Mouse (Mus musculus) myocyte (in vitro differentiated cells): ENCODE measurements around the gene Camk2d.

ENCODE experiments used
- MAX ChIP-seq: IDR thresholded peaks from one replicate; pipeline ENCODE4 v1.6.1; 2011; ENCODE audit warnings: low read depth, mild to moderate bottlenecking, control low read depth
- POLR2A ChIP-seq: IDR thresholded peaks from one replicate; pipeline ENCODE4 v1.6.1; 2011; ENCODE audit warnings: low read depth, mild to moderate bottlenecking, control low read depth, moderate library complexity; ENCODE audit not compliant: insufficient read length
- POLR2AphosphoS2 ChIP-seq: IDR thresholded peaks from one replicate; pipeline ENCODE4 v1.6.1; 2011; ENCODE audit warnings: low read depth, control low read depth; ENCODE audit not compliant: insufficient read length
- REST ChIP-seq: IDR thresholded peaks from one replicate; pipeline ENCODE4 v1.6.1; 2011; ENCODE audit warnings: mild to moderate bottlenecking, control low read depth, moderate library complexity; ENCODE audit not compliant: insufficient read depth, insufficient read length
- SRF ChIP-seq: IDR thresholded peaks from one replicate; pipeline ENCODE4 v1.6.1; 2011; ENCODE audit warnings: low read depth; ENCODE audit not compliant: control insufficient read depth, insufficient read length

GRCm38 (mm10) chr3:126615306-126615705 is 19.2 kb downstream of the Camk2d start:
- no peak for TF ChIP-seq REST
- TF ChIP-seq POLR2A = no peak
- TF ChIP-seq POLR2AphosphoS2 = no peak
- no peak for TF ChIP-seq SRF
- no peak for TF ChIP-seq MAX
